Mouse (Mus musculus): Measurements from ENCODE around the gene Amz2. TPM values are rescaled to one million over a fixed set of nuclear protein-coding genes. Genes with fewer than 3 reads are reported as not detected.
"Not testable (repeated sequence)": the region's sequence is repeated elsewhere in the genome, so short reads cannot be mapped to it uniquely, and the experiment has no call there.

Gene Amz2
- polyA plus RNA-seq, 1 experiment from 2014 or later, result 48.7 TPM

GRCm38 (mm10) chr11:109492847-109493464, 67.2 kb downstream of the Amz2 start:
- 79% methylated on average over 8 of the region's 8 CpGs for WGBS
- not testable (repeated sequence) for ATAC-seq (replicated peaks; ENCODE audit: insufficient number of reproducible peaks, low FRiP score, low TSS enrichment, low read depth); H3K4me1 ChIP-seq (ENCODE audit: control insufficient read depth, insufficient read depth, low read length); H3K9me3 ChIP-seq (replicated peaks; ENCODE audit: control insufficient read depth, low read length); H3K4me3 ChIP-seq (ENCODE audit: low read depth, low read length); DNase-seq (ENCODE audit: low spot score); H3K9ac ChIP-seq (replicated peaks; ENCODE audit: low read length); H3K36me3 ChIP-seq (replicated peaks; ENCODE audit: control insufficient read depth, insufficient read depth, low read depth, low read length); H3K27ac ChIP-seq (replicated peaks; ENCODE audit: low read depth, low read length); H3K4me2 ChIP-seq (ENCODE audit: low read depth, low read length); H3K27me3 ChIP-seq (ENCODE audit: control insufficient read depth, insufficient read depth, low read length)

- no peak for ATAC-seq (replicated peaks; ENCODE audit: insufficient number of reproducible peaks, low FRiP score, low TSS enrichment, low read depth)
- H3K4me3 ChIP-seq (ENCODE audit: low read depth, low read length), result no peak overlapping the region
- H3K36me3 ChIP-seq (replicated peaks; ENCODE audit: control insufficient read depth, insufficient read depth, low read depth, low read length), result no peaks in the 10 kb centered on the region
- no peaks in the 10 kb centered on the region for H3K9me3 ChIP-seq (replicated peaks; ENCODE audit: control insufficient read depth, low read length)
- no peak for DNase-seq (ENCODE audit: low spot score)
- H3K4me1 ChIP-seq (ENCODE audit: control insufficient read depth, insufficient read depth, low read length), result no peaks in the 10 kb centered on the region
- no peak overlapping the region for H3K4me2 ChIP-seq (ENCODE audit: low read depth, low read length)
- no peaks in the 10 kb centered on the region for H3K27me3 ChIP-seq (ENCODE audit: control insufficient read depth, insufficient read depth, low read length)
- H3K9ac ChIP-seq (replicated peaks; ENCODE audit: low read length), result no peak overlapping the region
- WGBS, result 71% methylated on average over 24 of the region's 24 CpGs
- H3K27ac ChIP-seq (replicated peaks; ENCODE audit: low read depth, low read length), result no peak overlapping the region
Observed at GRCm38 (mm10) chr11:109494890-109495770, 69.4 kb downstream of the Amz2 start.

- ATAC-seq (replicated peaks; ENCODE audit: insufficient number of reproducible peaks, low FRiP score, low TSS enrichment, low read depth) (no peak), DNase-seq (ENCODE audit: low spot score) (no peak)
- Histone ChIP-seq H3K36me3 (replicated peaks; ENCODE audit: control insufficient read depth, insufficient read depth, low read depth, low read length) (no peaks in the 10 kb centered on the region), H3K4me3 (ENCODE audit: low read depth, low read length) (no peak overlapping the region), H3K4me1 (ENCODE audit: control insufficient read depth, insufficient read depth, low read length) (no peaks in the 10 kb centered on the region), H3K9ac (replicated peaks; ENCODE audit: low read length) (no peak overlapping the region), H3K9me3 (replicated peaks; ENCODE audit: control insufficient read depth, low read length) (no peaks in the 10 kb centered on the region), H3K4me2 (ENCODE audit: low read depth, low read length) (no peak overlapping the region), H3K27ac (replicated peaks; ENCODE audit: low read depth, low read length) (no peak overlapping the region), H3K27me3 (ENCODE audit: control insufficient read depth, insufficient read depth, low read length) (no peaks in the 10 kb centered on the region)
- WGBS, result 70% methylated on average over 14 of the region's 14 CpGs
Observed at GRCm38 (mm10) chr11:109495771-109496474, 70.2 kb downstream of the Amz2 start.

GRCm38 (mm10) chr11:109496475-109496993, 70.8 kb downstream of the Amz2 start:
- DNase-seq (ENCODE audit: low spot score) (no peak), ATAC-seq (replicated peaks; ENCODE audit: insufficient number of reproducible peaks, low FRiP score, low TSS enrichment, low read depth) (no peak)
- Histone ChIP-seq H3K9me3 (replicated peaks; ENCODE audit: control insufficient read depth, low read length) (no peaks in the 10 kb centered on the region), H3K4me1 (ENCODE audit: control insufficient read depth, insufficient read depth, low read length) (no peaks in the 10 kb centered on the region), H3K4me2 (ENCODE audit: low read depth, low read length) (no peak overlapping the region), H3K9ac (replicated peaks; ENCODE audit: low read length) (no peak overlapping the region), H3K4me3 (ENCODE audit: low read depth, low read length) (no peak overlapping the region), H3K36me3 (replicated peaks; ENCODE audit: control insufficient read depth, insufficient read depth, low read depth, low read length) (no peaks in the 10 kb centered on the region), H3K27me3 (ENCODE audit: control insufficient read depth, insufficient read depth, low read length) (no peaks in the 10 kb centered on the region), H3K27ac (replicated peaks; ENCODE audit: low read depth, low read length) (no peak overlapping the region)
- 94% methylated on average over 7 of the region's 7 CpGs for WGBS

- no peaks in the 10 kb centered on the region for H3K4me1 ChIP-seq (ENCODE audit: control insufficient read depth, insufficient read depth, low read length)
- ATAC-seq (replicated peaks; ENCODE audit: insufficient number of reproducible peaks, low FRiP score, low TSS enrichment, low read depth) (no peak), DNase-seq (ENCODE audit: low spot score) (no peak)
- no peaks in the 10 kb centered on the region for H3K27me3 ChIP-seq (ENCODE audit: control insufficient read depth, insufficient read depth, low read length)
- no peaks in the 10 kb centered on the region for H3K9me3 ChIP-seq (replicated peaks; ENCODE audit: control insufficient read depth, low read length)
- H3K4me3 ChIP-seq (ENCODE audit: low read depth, low read length), result no peak overlapping the region
- 79% methylated on average over 6 of the region's 6 CpGs for WGBS
- no peaks in the 10 kb centered on the region for H3K36me3 ChIP-seq (replicated peaks; ENCODE audit: control insufficient read depth, insufficient read depth, low read depth, low read length)
- H3K27ac ChIP-seq (replicated peaks; ENCODE audit: low read depth, low read length), result no peak overlapping the region
- no peak overlapping the region for H3K9ac ChIP-seq (replicated peaks; ENCODE audit: low read length)
- H3K4me2 ChIP-seq (ENCODE audit: low read depth, low read length), result no peak overlapping the region
Observed at GRCm38 (mm10) chr11:109496996-109497714, 71.4 kb downstream of the Amz2 start.

- Histone ChIP-seq H3K4me1 (ENCODE audit: control insufficient read depth, insufficient read depth, low read length) (no peaks in the 10 kb centered on the region), H3K27ac (replicated peaks; ENCODE audit: low read depth, low read length) (no peak overlapping the region), H3K27me3 (ENCODE audit: control insufficient read depth, insufficient read depth, low read length) (no peaks in the 10 kb centered on the region), H3K9me3 (replicated peaks; ENCODE audit: control insufficient read depth, low read length) (no peaks in the 10 kb centered on the region), H3K4me2 (ENCODE audit: low read depth, low read length) (no peak overlapping the region), H3K9ac (replicated peaks; ENCODE audit: low read length) (no peak overlapping the region), H3K36me3 (replicated peaks; ENCODE audit: control insufficient read depth, insufficient read depth, low read depth, low read length) (no peaks in the 10 kb centered on the region), H3K4me3 (ENCODE audit: low read depth, low read length) (no peak overlapping the region)
- WGBS, result 81% methylated on average over 9 of the region's 9 CpGs
- ATAC-seq (replicated peaks; ENCODE audit: insufficient number of reproducible peaks, low FRiP score, low TSS enrichment, low read depth) (no peak), DNase-seq (ENCODE audit: low spot score) (no peak)
Observed at GRCm38 (mm10) chr11:109497990-109498389, 72.2 kb downstream of the Amz2 start.

- no peaks in the 10 kb centered on the region for H3K36me3 ChIP-seq (replicated peaks; ENCODE audit: control insufficient read depth, insufficient read depth, low read depth, low read length)
- no peaks in the 10 kb centered on the region for H3K9me3 ChIP-seq (replicated peaks; ENCODE audit: control insufficient read depth, low read length)
- DNase-seq (ENCODE audit: low spot score) (no peak), ATAC-seq (replicated peaks; ENCODE audit: insufficient number of reproducible peaks, low FRiP score, low TSS enrichment, low read depth) (no peak)
- H3K27ac ChIP-seq (replicated peaks; ENCODE audit: low read depth, low read length), result no peak overlapping the region
- WGBS, result 91% methylated on average over 5 of the region's 5 CpGs
- H3K4me3 ChIP-seq (ENCODE audit: low read depth, low read length), result no peak overlapping the region
- H3K4me2 ChIP-seq (ENCODE audit: low read depth, low read length), result no peak overlapping the region
- H3K27me3 ChIP-seq (ENCODE audit: control insufficient read depth, insufficient read depth, low read length), result no peaks in the 10 kb centered on the region
- no peak overlapping the region for H3K9ac ChIP-seq (replicated peaks; ENCODE audit: low read length)
- H3K4me1 ChIP-seq (ENCODE audit: control insufficient read depth, insufficient read depth, low read length), result no peaks in the 10 kb centered on the region
Observed at GRCm38 (mm10) chr11:109500206-109500605, 74.5 kb downstream of the Amz2 start.

Data from embryonic facial prominence, embryonic 11.5 days (tissue).